Mouse (Mus musculus) hematopoietic stem cell, adult 5-6 weeks (primary cell): ENCODE measurements around the gene Snx30. TPM values are rescaled to one million over a fixed set of nuclear protein-coding genes. Genes with fewer than 3 reads are reported as not detected.
A peak's percentile ranks its signal among the peaks of the same experiment; 100 is the strongest.
"Not testable (repeated sequence)": the region's sequence is repeated elsewhere in the genome, so short reads cannot be mapped to it uniquely, and the experiment has no call there.

Experiments
- ATAC-seq, 2 experiments: fragments of 125-278 bp in 1 of 2; replicated peaks in 1 of 2; 2 replicates each; pipeline ENCODE4 v1.8.0; 2016 to 2017; ENCODE audit warnings: inconsistent platforms in 2 of 2, mild to moderate bottlenecking in 2 of 2, moderate number of reproducible peaks in 2 of 2, low read depth in 1 of 2, moderate TSS enrichment in 1 of 2; ENCODE audit not compliant: low FRiP score in 2 of 2, poor library complexity in 2 of 2, severe bottlenecking in 2 of 2, insufficient read depth in 1 of 2, low TSS enrichment in 1 of 2
- total RNA-seq: library from RNA; stranded (forward); fragments of 172-1452, 232-1000 nt; gene quantifications from 2 replicates; pipeline ENCODE4 v1.2.3, GENCODE M21; 2017

Snx30 gene
- total RNA-seq, 1 experiment from 2014 or later = 42.3 TPM

DNA sequence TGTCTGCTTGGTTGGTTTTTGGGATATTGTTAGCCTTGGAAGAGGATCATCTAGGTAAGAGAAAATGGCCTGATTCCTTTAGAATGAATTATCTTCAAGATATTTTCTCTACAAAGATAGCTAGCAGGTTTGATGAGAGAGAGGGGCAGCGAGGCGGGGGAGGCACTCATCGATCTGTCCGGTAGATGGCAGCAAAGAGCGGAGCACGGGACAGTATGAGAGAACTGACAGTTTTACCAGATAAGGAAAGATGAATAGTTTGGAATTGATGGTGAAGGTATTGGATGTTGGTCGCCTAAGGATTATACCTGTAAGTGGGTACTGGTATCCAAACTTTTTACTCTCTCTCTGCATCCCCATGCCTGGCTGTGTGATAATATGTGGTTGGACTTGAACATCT lies 19.0 kb upstream of the Snx30 start:
- peak; percentile 43 to 46; a peak in 1 of 4 replicates for ATAC-seq

DNA sequence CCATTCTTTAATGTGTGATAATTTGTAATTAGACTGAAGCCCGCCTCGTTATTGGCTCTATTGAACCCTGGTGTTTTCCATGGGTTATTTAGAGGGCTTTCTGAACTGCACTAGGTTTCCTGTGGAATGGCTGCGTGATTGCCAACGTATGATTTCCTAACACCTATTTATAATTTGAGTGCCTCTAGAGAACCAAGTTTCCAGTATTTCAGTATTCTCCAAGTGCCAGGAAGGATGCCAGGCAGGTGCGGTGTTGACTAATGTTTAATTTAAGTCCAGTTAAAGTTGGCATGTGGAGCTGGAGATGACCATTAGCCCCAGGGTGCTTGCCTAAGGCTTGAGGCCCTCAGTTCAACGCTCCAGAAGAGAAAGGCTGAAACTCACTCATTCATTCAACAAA lies 18.5 kb upstream of the Snx30 start:
- no peak for ATAC-seq

DNA sequence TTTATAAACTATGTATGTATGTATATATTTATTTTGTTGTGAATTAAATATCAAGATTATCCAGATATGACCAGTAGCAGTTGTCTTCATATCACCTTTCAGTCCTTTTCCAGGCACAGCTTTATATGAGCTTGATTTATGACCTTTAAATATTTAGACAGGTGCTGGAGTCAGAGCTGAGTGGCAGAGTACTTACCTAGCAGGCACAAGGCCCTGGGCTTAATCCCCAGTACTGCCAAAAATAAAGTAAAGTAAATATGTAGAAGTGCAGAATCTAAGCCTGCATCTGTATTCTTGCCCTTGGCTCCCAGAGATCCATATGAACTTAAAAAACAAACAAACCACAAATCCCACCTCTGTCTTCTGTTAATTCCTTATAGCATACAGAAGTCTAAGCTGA lies 16.6 kb upstream of the Snx30 start:
- no peak for ATAC-seq

DNA sequence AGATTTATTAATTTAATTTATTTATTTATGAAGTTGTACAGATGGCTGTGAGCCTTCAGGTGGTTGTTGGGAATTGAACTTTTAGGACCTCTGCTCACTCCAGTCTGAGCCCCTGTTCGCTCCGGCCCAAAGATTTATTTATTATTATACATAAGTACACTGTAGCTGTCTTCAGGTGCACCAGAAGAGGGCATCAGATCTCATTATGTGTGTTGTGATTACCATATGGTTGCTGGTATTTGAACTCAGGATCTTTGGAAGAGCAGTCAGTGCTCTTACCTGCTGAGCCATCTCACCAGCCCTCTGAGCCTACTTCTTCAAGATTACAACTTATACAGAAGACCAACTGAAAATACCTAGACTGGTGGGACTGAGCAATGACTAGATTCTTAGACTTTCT lies 12.0 kb upstream of the Snx30 start:
- ATAC-seq = not testable (repeated sequence)

DNA sequence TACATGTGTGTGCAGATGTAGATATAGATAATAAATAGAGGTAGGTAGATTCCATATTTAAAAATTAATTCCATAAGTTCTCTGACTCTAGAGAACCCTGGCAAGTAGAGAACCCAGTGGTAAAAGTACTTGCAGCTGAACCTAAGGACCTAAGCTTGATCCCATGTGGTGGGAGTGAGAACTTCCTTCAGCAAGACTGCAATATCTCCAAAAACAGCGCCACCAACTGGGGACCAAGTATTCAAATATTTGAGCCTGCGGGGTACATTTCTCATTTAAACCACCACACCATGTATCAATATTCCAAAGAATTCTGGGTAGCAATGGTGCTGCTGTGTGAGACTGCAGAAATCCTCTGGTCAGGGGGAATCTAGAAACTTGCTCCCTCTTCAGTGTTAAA lies 11.5 kb upstream of the Snx30 start:
- ATAC-seq = no peak

DNA sequence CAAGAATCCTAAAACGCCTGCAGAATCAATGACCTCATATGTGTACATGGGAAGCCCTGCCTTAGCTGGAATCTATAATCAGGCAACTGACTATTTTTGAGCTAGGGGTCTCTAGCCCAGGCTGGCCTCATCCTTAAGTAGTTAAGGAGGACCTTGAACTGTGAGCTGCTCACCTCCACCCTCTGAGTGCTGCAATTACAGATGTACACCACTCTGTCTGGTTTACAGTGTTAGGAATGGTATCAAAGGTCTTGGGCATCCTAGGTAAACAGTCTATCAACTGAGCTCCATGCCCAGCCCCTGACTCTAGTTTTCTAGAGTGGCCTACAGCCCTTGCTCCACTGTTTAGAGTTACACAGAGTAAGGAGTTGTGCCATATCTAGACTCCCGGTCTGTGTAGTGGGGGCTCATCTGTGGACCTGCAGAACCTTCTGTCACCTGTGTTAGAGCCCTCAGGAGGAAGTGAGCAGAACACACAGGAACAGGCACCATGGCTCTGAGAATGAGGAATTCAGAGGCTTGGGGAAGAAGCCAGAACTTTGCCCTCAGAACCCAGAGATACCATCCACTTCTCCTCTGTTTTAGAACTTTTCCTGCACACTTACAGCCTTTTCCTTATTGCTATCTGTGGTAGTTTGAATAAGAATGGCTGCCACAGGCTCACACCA lies 9.7 kb upstream of the Snx30 start:
- ATAC-seq = peak; percentile 30 to 48; a peak in 2 of 4 replicates

DNA sequence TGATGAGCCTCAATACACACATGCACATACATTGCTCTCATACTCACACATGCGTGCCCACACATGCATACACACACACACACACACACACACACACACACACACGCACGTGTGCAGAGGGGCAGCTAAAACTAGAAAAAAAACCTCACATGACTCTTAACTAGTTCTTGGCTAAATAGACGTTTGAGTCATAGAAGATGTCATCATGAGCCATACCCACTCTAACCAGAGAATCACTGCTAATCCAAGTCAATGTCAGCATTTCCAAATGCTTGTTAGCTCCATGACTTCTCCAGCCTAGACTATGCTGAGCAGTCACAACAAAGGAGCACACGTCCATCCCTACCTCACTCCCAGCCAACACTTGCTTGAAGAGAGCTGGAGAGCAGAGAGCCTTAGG lies 5.5 kb upstream of the Snx30 start:
- no peak for ATAC-seq

DNA sequence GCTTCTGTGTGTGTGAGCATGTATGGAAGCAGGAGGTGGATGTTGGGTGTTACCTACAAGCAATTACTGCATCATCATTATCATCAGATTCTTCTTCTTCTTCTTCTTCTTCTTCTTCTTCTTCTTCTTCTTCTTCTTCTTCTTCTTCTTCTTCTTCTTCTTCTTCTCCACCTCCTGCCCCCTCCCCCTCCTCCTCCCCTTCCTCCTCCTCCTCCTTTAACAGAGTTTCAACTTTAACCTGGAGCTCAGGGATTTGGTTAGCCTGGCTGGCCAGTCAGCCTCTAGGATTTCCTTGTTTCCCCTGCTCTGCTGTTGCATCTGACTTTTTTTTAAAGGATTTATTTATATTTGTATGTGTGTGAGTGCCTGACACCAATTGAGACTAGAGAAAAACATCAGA lies 4.2 kb upstream of the Snx30 start, which contains the start of gene Inip:
TSS of gene Inip (minus strand) at position 101 of the 400 bp plus-strand sequence.
- ATAC-seq = no peak

DNA sequence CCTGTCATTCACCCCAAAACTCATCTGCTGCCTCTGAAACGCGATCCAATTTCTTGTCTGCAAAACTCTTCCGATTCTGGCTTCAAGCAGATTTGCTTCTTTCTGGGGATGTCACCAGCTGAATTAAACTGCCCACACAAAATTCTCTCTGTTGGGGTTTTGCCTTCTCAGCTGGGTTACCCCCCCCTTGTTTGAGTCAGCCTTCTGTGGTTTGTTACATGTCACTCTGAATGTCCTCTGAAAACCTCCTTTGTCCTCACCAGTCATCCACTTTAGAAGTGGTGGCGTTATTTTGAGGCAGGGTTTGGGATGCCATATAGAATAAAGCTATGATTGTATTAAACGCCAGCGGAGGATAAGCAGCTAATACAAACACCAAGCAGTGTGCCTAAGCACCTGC lies 3.5 kb upstream of the Snx30 start:
- ATAC-seq = no peak

DNA sequence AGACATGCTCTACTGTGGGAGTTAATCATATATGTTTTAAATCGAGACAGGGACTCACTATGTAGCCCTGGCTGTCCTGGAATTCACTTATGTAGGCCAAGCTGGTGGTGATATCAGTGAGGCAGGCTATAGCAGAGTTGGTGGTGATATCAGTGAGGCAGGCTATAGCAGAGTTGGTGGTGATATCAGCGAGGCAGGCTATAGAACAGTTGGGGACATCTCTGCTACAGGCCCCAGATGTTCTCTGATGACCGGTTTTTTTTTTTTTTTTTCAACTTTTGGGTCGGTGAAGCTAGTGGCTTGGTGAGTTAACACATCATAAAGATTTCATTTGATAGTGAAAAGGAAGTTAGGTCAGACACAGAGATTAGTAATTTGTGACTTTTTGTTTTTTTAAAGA lies 2.8 kb upstream of the Snx30 start:
- no peak for ATAC-seq

DNA sequence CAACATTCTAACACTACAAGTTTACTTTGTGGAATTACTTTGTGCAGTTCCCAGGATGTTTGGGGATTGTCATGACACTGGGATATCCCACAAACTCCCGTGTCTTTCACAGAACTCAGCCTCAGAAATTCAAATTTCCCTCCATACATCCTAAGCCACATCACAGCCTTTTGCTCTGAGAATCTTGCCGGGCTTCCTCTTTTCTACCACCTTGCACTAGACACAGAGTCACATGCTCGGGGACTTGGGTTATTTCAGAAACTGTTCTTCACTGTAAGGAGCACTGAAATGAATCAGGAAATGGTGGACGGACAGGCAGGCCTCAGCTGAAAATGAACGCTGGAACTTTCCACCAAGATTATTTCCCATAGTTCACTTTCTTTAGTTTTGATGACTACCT lies 2.3 kb upstream of the Snx30 start:
- peak; percentile 59 to 66 for ATAC-seq

DNA sequence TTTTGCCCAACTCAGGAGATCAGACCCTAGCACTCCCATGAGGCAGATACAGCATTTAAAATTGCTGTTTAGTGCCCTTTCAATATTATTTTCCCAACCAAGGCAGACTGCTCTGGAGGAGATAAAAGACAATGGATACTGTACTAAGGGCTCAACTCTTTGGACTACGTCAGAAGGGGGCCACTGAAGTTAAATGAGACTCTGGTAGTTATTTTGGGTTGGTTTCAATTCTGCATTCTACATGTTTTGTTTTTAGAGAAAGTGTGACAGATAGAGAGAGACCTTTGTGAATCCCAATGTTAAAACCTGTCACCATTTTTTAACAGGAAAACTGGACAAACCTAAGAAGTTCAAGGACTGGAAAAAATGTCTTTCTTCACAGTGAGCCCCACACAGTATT lies 886 bp upstream of the Snx30 start:
- no peak for ATAC-seq

DNA sequence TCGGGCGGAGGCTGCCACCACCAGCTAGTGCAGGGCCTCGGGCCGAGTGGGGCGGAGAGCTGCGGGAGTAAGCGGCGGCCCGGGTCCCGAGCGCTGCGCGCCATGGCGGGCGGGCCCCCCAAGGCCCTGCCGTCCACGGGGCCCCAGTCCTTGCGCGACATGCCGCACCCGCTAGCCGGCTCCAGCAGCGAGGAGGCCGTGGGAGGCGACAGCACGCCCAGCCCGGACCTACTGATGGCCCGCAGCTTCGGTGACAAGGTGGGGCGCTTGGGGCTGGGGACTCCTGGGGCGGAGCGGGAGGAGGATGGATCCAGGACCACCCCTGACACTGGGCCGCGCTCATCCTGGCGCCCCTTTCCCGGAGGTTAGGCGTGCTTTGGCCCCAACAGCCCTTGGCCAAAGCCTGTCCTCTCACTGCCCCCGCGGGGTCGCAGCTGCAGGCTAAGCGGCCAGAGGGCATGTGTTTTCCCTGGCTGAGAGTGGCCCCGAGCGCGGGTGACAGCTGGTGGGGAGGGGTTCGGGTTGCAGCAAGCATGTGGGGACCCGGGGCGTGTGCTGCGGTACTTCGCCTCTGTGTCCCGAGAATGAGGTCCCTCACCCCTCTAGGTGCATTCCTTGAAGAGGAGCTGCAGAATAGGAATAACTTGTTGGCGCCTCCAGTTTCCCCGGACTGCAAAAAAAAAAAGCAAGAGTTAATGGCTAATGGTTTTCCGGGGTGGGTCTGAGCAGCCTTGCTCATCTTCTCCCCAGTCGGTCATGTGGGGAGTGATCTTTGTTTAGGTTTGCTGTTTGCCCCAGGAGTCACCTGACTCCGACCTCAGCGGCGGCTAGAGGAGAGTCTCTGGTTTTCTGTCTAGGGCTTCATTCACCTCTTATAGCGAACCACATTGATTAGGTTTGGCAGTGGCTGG lies 583 bp downstream of the Snx30 start:
- peak; percentile 12 to 14; a peak in 2 of 4 replicates for ATAC-seq

DNA sequence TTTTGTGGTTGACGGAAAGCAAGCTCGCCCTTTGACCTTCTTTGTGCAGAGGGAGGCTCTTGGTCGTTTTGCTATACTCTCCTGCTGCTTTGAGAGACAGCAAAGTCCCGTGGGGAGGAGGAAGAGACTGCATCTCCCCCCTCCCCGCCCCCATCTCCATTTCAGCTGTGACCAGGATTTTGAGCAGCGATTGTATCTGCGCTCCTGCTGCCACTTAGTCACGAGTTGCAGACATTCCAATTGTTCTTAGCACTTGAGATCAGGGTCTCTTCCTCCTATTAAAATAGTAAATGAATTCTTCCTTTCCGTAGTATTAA lies 1.2 kb downstream of the Snx30 start:
- ATAC-seq = no peak

DNA sequence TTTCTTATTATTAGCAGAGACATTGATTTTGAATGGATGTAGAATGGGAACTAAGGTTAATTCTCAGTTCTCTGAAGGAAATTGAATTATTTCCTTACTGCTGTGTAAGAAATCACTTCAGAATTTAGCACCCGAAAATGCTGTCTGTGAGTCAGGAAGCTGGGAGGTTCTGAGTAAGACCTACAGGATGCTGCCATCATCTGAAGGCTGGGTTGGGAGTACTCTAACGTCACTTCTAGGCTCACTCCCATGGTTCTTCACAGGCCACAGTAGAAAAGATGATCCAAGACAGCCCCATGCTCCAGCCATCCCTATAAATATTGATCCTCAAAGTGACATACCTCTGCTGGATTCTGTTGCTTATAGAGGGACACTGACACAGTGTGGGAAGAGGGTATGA lies 1.9 kb downstream of the Snx30 start:
- no peak for ATAC-seq

DNA sequence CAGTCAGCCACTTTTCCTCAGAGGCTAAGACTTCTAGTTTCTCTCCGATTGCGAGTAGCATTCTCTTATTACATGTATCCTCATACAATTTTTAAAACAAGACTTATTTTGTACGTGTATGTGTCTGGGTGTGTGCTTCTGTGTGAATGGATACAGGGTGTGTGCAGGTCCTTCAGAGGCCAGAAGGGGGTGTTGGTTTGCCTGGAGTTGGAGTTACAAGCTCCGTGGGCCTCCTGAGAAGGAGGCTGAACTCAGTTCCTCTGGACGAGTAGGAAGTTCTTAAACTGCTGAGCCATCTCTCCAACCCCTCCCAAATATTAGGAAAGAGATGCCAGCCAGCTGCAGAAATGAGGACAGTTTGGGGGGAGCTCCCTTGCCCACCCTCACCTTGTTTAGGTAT lies 2.8 kb downstream of the Snx30 start:
- ATAC-seq = no peak; a peak in 1 of 4 replicates

DNA sequence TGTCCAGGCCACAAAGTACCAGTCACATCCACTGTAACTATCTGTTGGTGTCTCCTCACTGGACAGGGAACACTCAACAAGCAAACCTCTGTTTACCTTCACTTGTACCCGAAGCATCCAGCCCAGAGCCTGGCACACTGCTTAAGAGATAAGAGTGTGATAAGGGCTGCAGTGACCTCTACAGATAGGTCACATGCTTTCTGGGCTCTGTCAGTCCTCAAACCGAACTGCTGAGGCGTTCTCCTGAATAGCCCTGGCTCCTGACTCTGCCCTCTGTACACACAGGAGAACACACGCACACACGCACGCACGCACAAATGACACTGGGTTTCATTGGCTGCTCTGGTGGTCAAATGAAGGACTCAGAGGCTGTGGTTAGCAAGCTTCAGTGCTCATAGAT lies 8.5 kb downstream of the Snx30 start:
- no peak for ATAC-seq

DNA sequence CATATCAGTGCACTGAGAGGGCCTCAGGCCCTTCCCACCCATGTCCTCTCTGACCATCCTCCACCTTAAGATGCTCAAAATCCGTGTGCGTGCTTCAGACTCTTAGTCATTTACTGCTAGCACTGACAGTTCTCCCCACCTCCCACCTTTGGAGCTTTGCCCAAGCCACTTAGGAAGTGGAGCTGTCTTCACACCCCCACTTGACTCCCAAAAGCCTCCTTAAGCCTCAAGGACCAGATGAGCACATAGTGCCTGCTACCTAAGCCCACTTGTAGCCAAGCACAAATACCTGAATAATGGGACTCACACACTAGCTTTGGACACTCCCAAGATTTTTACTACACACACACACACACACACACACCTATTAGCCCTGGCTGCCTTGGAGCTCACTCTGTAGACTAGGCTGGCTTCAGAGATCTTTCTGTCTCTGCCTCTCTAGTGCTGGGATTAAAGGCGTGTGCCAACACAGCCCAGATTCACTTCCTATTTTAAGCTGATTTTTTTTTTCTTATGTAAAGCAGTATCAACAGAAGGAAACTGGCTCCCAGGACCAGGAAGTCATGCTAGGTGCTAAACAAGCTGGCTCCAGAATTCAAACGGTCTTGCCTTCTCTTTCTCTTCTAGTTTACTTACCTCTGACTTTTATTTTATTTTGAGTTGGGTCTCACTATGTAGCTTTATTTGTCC lies 9.6 kb downstream of the Snx30 start:
- peak; percentile 58 for ATAC-seq
